Mouse (Mus musculus) left cerebral cortex, postnatal 14 days (tissue): ENCODE data around the gene Pacrg. TPM values are rescaled to one million over a fixed set of nuclear protein-coding genes. Genes with fewer than 3 reads are reported as not detected.

Source experiments
- DNase-seq, 2 experiments: peaks; one replicate each; pipeline ENCODE4 v3.0.0; 2021 to 2022; ENCODE audit warnings: low spot score in 2 of 2, mixed read lengths in 1 of 2
- intact Hi-C: fragments of 180-260 bp; cut with DNase I; formaldehyde crosslinking; loops from one replicate; pipeline ENCODE4 v1.15.1; 2025
- total RNA-seq, 2 experiments: library from RNA; stranded (reverse); gene quantifications; 2 replicates each; pipeline ENCODE4 v1.2.3; 2021

Gene Pacrg
- total RNA-seq, 2 experiments from 2014 or later = 12.7 to 16.8 TPM

GRCm38 (mm10) chr17:10434867-10435266, 405.2 kb downstream of the Pacrg start:
- intact Hi-C loops = no loop called here
- DNase-seq = no peak

GRCm38 (mm10) chr17:10432525-10433180, 407.5 kb downstream of the Pacrg start:
- no peak for DNase-seq
- intact Hi-C loops = no loop called here

GRCm38 (mm10) chr17:10431849-10432524, 408.1 kb downstream of the Pacrg start:
- DNase-seq = no peak
- intact Hi-C loops = no loop called here

- DNase-seq = no peak
- intact Hi-C loops = no loop called here
Observed at GRCm38 (mm10) chr17:10430831-10431230, 409.3 kb downstream of the Pacrg start.

GRCm38 (mm10) chr17:10429406-10429805, 410.7 kb downstream of the Pacrg start:
- intact Hi-C loops = no loop called here
- no peak for DNase-seq

- no peak for DNase-seq
- intact Hi-C loops = no loop called here
Observed at GRCm38 (mm10) chr17:10425311-10425710, 414.8 kb downstream of the Pacrg start.

- DNase-seq = no peak
- intact Hi-C loops = no loop called here
Observed at GRCm38 (mm10) chr17:10417558-10418253, 422.4 kb downstream of the Pacrg start.

- DNase-seq = no peak
- intact Hi-C loops = no loop called here
Observed at GRCm38 (mm10) chr17:10416995-10417394, 423.1 kb downstream of the Pacrg start.

GRCm38 (mm10) chr17:10416101-10416500, 424.0 kb downstream of the Pacrg start:
- DNase-seq = no peak
- intact Hi-C loops = no loop called here

GRCm38 (mm10) chr17:10414383-10414782, 425.7 kb downstream of the Pacrg start:
- DNase-seq = no peak
- intact Hi-C loops = no loop called here

- intact Hi-C loops = no loop called here
- no peak for DNase-seq
Observed at GRCm38 (mm10) chr17:10413870-10414269, 426.2 kb downstream of the Pacrg start.

- DNase-seq = no peak
- intact Hi-C loops = no loop called here
Observed at GRCm38 (mm10) chr17:10410597-10411476, 429.3 kb downstream of the Pacrg start.

GRCm38 (mm10) chr17:10408681-10409081, 431.4 kb downstream of the Pacrg start:
- intact Hi-C loops = no loop called here
- no peak for DNase-seq

GRCm38 (mm10) chr17:10407031-10407722, 432.9 kb downstream of the Pacrg start:
- intact Hi-C loops = no loop called here
- no peak for DNase-seq

GRCm38 (mm10) chr17:10406311-10406710, 433.8 kb downstream of the Pacrg start:
- intact Hi-C loops = no loop called here

GRCm38 (mm10) chr17:10405906-10406305, 434.2 kb downstream of the Pacrg start:
- intact Hi-C loops = no loop called here
- no peak for DNase-seq

More at GRCm38 (mm10) chr17:10406311-10406710, 433.8 kb downstream of the Pacrg start:
- DNase-seq = no peak

- no peak for DNase-seq
- intact Hi-C loops = no loop called here
Observed at GRCm38 (mm10) chr17:10403186-10403585, 436.9 kb downstream of the Pacrg start.

- intact Hi-C loops = no loop called here
- no peak for DNase-seq
Observed at GRCm38 (mm10) chr17:10402064-10402640, 438.0 kb downstream of the Pacrg start.

GRCm38 (mm10) chr17:10401529-10401928, 438.6 kb downstream of the Pacrg start:
- intact Hi-C loops = no loop called here
- no peak for DNase-seq
